Mouse (Mus musculus): ENCODE measurements around the gene Zp3.

Gene Zp3

GRCm38 (mm10) chr5:135979904-135980303 lies at the start of gene Zp3:
Gene Zp3 (plus strand): TSS chr5:135980099.
- DNase-seq (ENCODE audit: low spot score), result no peak

DNA sequence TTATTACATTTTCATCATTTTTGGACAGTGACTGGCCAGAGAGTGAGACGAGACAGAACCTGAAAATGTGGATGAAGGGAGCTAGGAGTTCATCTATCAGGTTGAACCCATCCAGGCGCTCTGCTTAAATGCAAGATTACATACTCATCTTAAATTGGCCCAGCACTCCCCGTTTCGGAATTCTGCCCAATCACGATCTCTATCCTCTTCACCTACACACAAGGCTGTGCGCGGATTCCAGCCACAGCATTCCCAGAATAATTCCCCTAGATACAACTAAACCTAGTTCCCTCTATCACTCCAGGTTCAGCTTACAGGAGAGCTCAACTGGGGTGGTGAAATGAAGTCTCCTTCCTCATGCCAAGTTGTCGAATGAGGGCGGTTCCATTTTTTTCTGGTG lies 48.4 kb upstream of the Zp3 start:
- no peak for DNase-seq (ENCODE audit: low spot score)

DNA sequence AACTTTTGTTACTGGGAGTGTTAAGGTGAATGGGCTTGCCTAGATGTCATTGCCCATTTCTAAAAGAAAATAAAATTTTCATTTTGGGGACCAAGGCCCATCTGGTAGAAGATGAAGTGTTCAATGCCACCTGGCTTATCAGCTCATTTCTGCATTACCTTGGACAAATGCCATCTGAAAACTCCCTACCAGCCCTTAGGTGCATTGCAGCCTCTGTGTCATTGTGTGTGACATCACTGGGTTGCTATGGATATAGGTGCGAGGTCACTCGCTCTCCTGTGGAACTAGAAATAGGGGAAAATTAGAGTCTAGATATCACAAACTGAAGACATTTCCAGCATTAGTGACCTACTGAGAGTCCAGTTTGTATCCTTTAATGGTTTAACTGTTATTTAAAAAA lies 47.5 kb upstream of the Zp3 start:
- DNase-seq (ENCODE audit: low spot score), result no peak

DNA sequence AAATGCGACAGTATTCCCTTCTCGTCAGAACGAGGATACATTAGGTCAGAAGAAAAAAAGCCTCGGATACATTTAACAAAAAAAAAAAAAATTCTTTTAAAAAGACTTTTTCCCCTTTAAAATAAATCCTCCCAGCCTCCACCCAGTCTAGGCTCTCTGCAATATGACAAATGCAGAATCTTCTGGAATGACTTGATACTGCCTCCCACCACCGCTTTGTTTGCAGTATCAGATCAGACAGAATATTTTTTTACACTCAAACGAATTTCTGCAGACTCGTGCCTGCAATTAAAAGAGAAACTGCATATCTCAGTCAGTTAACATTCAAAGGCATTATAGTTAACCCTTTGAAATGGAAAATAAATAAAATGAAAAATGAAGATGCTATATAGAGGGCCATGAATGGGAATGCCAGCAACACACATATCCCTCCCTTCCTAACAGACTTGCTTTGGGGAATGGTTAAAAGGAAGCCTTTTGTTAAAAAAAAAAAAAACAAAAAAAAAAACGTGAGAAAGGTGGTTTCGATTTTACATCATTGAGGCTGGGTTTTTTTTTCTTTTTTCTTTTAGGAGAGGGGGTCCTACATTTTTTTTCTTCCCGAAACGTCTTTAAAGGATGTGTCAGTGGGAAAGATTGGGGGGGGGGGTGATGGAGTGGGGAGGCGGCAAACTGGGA lies 46.5 kb upstream of the Zp3 start:
- DNase-seq (ENCODE audit: low spot score), result no peak

- peak; percentile 84 for DNase-seq (ENCODE audit: low spot score)
Observed at GRCm38 (mm10) chr5:135933900-135934441, 45.9 kb upstream of the Zp3 start.

DNA sequence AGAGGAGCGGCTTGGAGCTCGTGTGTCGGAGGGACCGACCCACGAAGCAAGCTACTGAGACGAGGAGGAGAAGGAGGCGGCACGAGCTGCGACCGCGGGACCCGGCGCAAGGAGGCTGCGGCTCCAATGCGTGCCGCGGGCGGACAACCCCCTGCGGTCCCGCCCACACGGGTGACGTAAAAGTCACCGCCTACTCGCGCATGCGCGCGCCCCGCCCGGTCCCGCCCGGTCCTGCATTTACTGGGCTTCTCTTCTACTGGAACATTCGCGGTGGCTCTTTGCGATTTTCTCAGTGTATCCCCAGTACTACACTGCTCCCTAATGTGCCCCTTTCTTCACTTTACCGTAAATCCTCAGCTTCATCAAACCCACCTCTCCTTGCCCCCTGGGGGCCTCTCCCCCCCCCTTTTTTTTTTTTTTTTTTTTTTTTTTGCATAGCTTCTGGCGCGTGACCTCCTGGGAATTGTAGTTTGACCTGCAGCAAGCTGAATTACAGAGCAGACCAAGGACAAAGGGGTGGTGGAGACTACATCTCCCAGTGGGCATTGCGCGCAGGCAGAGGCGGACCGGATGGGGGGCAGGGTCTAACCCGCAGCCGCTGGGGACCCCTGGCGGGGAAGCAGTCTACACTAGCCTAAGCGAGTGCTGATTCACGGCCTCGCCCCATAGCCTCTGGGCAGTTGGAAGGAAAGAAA lies 45.3 kb upstream of the Zp3 start, which contains the start of gene Ywhag:
TSS of gene Ywhag (minus strand) at position 136 of the 695 bp plus-strand sequence.
- peak; percentile 99 for DNase-seq (ENCODE audit: low spot score)

- no peak for DNase-seq (ENCODE audit: low spot score)
Observed at GRCm38 (mm10) chr5:135935176-135935523, 44.7 kb upstream of the Zp3 start.

- DNase-seq (ENCODE audit: low spot score), result no peak
Observed at GRCm38 (mm10) chr5:135935641-135936190, 44.2 kb upstream of the Zp3 start.

- no peak for DNase-seq (ENCODE audit: low spot score)
Observed at GRCm38 (mm10) chr5:135940587-135940986, 39.3 kb upstream of the Zp3 start.

DNA sequence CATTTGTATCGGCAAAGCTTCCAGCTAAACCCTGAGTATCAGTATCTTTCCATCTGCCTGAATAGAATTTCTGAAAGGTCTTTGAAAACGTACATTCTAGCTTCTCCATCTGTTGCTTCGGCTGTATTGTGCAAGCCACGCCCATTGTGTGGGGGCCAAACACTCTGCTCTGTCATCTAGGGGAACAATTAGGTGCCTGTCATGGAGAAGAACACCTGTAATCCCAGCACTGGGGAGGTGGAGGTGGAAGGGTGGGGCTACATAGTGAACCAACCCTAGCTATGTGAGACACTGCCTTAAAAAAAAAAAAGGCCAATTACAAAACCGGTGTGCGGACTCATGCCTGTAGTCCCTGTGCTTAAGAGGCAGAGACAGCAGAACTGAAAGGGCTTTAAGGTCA lies 37.2 kb upstream of the Zp3 start:
- no peak for DNase-seq (ENCODE audit: low spot score)

DNA sequence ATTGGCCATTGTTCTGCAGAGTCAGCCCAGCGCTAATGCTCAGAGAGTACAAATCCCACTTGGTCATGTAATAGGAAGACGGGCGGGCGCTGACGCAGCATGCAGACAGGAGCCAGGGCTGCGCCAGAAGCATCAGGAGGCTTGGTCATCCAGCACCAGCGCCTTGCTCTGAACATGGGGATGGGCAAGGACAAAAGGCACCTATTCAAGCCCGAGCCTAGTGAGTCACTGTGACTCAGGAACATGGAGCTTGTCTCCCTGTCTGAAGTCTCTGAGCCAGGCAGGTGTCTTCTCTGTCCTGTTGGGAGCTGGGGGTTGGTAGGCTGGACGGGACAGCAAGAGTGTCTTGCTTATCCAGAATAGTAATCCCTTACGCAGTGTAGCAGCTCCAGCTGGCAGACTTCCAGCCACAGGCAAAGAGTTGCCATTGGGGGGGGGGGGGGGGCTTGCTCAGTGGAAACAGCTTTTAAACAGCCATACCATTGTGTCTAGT lies 33.9 kb upstream of the Zp3 start:
- no peak for DNase-seq (ENCODE audit: low spot score)

- no peak for DNase-seq (ENCODE audit: low spot score)
Observed at GRCm38 (mm10) chr5:135946621-135947020, 33.3 kb upstream of the Zp3 start.

- no peak for DNase-seq (ENCODE audit: low spot score)
Observed at GRCm38 (mm10) chr5:135950710-135951412, 29.0 kb upstream of the Zp3 start.

- no peak for DNase-seq (ENCODE audit: low spot score)
Observed at GRCm38 (mm10) chr5:135951660-135952059, 28.2 kb upstream of the Zp3 start.

GRCm38 (mm10) chr5:135952830-135953229 lies 27.1 kb upstream of the Zp3 start:
- DNase-seq (ENCODE audit: low spot score), result no peak

DNA sequence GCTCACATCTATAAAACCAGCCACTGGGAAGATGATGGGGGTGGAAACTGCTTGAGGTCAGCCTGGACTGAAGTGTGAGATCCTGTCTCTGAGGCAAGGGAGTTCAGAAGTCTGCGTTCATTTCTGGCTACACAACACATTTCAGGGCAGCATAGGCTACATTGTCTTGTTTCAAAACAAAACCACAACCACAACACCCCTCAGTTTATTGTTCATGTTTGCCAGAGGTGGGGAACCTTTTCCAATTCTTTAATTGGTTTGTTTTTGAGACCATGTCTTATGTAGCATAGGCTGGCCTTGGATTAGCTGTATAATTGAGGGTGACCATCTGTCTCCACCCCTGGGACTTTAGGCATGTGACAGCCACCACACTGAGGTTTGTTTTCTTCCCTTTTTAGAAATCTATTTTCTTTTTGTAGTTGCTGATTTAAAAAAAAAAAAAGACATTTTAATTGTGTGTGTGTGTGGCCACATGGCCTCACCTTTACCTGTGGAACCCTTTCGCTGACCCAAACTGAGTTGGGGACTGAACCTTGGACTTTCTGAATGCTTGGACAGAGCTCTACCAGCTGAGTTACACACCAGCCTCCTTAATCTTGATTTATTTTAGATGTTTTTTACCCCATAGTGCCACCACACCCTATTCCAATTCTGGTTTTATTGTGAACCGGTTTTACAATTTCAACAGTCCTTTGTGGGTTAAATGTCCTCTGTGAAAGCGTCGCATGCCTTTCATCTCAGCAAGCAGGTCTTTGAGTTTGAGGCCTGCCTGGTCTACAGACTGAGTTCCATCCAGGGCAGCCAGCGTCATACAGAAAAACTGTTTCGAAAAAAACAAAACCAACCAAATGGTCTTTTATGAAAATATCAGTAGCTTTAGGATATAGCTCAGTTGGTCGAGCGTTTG lies 23.3 kb upstream of the Zp3 start:
- no peak for DNase-seq (ENCODE audit: low spot score)

GRCm38 (mm10) chr5:135957207-135957974 lies 22.5 kb upstream of the Zp3 start:
- DNase-seq (ENCODE audit: low spot score), result peak; percentile 90

GRCm38 (mm10) chr5:135958367-135958766 lies 21.5 kb upstream of the Zp3 start:
- no peak for DNase-seq (ENCODE audit: low spot score)

DNA sequence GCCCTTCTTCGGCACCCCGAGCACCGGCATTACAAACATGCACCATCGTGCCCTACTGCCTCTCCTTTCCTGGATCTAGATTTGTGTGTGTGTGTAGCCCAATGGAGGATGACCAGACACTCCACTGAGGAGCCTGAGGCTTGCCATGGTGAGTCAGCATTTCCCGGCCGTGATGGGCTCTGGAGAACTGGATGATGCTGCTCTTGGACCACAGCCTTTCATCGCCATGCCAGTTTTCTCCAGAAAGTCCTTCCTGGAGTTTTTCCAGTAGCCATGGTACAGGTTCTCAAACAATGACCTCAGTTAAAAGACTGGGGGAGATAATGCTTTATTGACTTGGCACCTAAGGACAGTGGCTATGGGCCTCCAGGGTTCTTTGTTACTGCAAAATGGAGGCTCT lies 20.0 kb upstream of the Zp3 start:
- DNase-seq (ENCODE audit: low spot score), result no peak

DNA sequence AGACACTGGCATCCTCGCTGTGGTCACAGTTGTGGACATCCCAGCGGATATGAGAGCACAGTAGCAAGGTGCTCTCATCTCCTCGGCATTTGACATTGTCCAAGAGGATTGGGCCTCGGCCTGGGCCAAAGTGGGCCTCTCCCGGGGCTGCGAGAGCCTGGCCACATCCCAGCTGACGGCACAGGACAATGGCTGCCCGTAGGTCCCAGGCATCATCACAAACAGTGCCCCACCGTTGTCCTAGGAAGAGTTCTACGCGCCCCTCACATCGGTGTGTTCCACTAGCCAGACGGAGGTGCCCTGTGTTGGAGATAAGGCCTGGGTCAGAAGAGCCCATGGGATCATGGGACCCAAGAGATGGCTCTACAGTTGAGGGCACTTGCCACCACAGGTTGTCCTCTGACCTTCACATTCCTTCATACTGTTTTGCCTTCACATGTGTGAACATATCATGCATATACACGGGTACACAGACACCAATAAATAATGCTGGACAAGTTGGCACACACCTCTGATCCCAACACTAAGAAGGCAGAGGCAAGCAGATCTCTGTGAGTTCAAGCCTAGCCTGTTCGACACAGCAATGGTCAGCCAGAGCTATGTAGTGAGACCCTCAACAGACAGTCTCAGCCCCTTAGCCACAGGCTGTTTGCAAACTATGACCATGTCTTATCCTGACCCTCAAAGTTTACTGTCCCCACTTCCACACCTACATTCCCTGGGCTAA lies 18.8 kb upstream of the Zp3 start:
- DNase-seq (ENCODE audit: low spot score), result no peak

All from testis, postnatal 10 days (tissue).